Mouse (Mus musculus): ENCODE data around the gene Stxbp5. TPM values are rescaled to one million over a fixed set of nuclear protein-coding genes. Genes with fewer than 3 reads are reported as not detected.
"Not testable (repeated sequence)": the region's sequence is repeated elsewhere in the genome, so short reads cannot be mapped to it uniquely, and the experiment has no call there.

The Stxbp5 gene
- 100 to 1,000 TPM in 2 of 4 experiments, 10 to 100 TPM in 2; 94.0 to 109 (median 100) TPM for total RNA-seq (2022)

DNA sequence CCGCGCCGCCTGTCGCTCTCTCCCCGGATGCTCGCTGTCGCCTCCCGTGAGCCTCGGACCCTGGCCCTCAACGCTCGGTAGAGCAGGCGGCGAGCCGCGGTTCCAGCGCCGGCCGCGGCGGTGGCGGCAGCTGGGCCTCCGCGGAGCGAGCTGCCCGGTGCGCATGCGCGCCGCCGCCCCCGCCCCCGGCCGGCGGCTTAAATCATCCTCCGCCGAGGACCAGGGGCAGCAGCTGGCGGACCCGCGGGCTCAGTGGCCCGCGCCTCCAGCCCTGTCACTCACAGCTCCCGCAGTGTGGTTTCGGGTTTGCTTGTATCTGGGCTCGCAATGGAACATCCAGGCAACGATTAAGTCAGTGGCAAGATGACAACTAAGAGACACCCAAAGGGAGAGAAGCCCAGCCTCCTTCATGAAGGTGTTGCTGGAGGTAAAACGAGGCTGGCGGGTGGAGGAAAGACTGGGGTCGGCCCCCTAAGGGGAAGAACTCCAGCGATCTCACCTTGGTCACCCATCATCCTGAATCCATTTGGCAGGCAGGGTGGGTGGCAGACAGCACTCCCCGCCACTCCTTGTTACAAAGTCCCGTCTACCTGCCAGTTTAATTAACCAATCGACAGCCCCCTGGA is at the start of gene Stxbp5:
Gene Stxbp5 (minus strand): TSS at position 9 of the 626 bp plus-strand sequence.
- DNase-seq (ENCODE audit: low spot score in 2 of 2): peak; percentile 71 to 76

DNA sequence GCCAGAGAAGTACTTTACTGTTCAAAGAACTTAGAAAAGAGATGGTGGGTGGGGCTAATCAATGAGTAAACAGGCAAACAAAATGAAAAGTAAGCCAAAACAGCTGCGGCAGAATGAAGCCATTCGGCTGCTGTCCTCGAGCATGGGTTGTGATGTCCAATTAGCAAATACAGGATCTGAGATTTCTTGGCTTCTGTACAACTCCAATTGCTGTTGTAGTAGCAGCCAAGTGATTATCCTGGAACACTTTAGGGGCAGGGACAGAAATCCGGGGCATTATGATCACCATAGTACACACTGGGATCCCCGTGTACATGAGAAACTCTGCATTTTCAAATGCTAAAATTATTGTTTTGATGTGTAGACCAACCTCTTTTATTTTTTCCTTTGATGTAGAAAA is 11.5 kb upstream of the Stxbp5 start:
- no peak for DNase-seq (ENCODE audit: low spot score in 2 of 2)

DNA sequence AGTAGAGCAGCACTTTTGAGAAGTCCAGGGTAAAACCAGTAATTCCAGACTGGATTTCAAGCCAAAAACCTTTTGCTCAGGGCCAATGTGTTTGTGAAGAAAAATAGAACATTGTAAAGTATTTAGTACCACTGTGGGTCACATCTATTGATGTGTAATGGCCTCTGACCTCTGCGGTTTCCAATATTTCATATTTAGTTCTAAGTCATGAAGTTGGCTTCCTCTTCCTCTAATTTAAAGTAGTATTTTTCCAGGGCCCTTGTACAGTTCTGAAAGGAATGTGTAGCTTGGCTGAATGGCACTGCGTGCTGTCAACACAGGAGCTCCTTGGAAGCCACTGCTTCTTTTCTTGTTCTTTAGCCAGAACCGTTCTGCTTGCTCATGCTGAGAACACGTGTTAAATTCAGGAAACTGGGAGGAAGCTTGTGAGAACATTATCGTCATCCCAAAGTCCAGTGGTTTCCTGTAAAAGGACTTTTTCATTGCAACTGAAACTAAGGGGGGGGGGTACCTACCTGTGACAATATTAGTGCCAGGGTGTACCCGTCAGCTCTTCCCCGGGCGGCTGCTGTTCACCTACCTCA is 7.1 kb upstream of the Stxbp5 start:
- DNase-seq (ENCODE audit: low spot score in 2 of 2): no peak

DNA sequence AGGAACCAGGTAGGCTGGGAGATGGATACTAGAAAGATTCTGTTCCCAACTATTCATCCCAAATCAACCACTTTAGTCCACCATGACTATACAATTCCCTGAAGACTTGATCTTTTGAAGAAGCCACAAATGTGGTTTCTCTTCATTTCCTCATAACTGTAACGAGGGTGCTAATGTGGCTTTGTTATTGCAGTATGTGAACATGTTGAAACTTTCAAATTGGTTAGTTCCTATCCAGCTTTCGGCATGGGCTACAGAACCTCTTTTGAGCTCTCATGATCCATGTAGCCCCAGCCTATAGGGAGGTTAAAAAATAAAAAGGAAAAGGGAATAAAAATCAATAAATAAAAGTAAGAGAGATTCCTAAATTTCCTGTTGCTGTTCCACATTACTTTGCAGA is 6.6 kb upstream of the Stxbp5 start:
- DNase-seq (ENCODE audit: low spot score in 2 of 2): no peak

DNA sequence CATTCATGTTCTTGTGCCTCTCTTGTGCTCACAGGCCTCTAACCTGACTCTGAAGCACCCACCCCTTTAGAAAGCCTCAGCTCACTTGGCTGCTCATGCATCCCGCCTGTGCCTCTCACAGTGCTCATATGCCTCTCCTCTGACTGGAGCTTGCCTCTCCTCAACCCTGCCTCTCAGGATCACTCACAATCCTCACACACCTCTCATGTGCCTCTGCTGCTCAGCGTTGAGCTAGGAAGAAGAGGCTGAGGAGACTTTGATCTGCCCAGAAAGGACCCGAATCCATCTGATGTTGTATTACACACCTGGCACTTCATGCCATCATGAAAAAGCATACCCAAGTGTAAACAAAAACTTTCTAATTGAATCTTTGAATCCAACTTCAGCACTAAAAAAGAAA is 5.3 kb upstream of the Stxbp5 start:
- DNase-seq (ENCODE audit: low spot score in 2 of 2): no peak

DNA sequence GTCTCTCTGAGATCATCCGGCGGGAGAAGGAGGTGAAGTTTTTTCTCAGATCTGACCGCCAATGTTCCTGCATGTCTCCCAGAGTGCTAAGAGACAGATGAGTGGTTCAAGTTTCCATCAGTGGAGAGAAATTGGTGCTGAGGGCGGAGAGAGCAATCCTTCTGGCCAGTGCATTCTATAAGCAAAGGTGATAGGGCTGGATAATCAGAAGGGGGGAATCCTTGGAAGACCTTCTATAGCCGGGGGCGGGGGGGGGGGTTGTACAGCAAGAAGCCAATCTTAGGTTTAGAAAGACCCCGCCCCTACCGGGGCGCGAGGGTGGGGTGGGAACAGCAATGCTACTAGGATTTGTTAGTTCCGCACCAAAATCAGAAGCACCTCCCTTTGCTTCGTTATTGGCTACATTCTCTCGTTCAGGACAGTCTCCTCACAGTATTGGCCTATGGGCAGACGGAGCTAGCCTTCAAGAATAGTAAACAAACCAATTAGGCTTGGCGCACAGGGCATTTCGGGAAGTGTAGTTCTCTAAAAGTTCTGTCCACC is 889 bp upstream of the Stxbp5 start:
- peak; percentile 47 to 92 for DNase-seq (ENCODE audit: low spot score in 2 of 2)

DNA sequence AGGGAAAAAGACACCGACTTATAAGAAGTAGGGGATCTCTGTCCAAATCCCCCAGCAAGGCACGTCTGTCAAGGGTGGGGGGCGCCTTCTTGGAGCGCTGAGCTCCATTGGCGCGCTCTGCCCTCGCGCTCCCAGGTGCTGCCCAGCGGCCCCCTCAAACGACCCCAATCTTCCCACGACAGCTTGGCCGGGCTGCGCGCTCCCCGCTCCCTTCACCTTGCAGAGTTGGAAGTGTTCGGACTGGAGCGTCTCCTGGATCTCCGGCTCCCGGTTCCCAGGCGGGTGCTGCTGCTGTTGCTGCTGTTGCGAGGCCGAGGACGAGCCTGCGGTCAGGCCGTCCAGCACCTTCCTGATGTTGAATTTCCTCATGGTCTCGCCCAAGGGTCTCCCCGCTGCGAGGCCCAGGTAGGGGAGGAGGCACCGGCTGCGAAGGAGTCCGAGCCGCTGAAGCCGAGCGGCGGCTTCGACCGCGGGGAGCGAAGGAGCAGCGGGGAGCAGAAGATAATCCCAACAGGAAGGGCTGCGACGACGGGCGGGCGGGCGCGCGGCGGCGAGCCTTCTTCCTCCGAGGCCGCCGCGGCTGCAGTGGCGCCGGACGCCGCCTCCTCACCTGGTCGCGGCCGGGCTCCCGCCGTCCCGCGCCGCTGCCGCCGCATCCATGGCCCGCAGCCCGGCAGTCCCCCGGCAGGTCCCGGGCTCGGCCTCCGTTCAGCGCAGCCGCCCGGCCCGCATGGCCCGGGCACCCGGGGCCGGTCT is 386 bp downstream of the Stxbp5 start:
- DNase-seq (ENCODE audit: low spot score in 2 of 2): peak; percentile 31 to 47

DNA sequence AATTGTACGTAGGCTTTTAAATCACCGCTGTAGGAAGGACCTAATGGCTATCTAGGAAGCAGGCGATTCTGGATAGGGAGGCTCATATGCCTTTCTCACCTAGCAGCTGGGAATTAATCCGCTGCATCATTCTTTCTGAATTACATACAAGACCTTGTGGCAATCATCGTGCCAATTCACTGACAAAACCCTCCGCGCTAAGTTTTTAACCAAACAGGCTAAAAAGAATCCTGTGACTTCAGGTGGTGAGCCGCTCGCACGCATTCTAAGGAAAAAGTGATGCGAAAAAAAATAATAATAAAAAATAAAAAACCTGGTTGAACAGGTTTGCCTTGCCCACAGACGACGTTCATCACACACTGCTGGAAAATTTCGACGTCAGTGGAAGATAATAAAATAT is 1.1 kb downstream of the Stxbp5 start:
- no peak for DNase-seq (ENCODE audit: low spot score in 2 of 2)

DNA sequence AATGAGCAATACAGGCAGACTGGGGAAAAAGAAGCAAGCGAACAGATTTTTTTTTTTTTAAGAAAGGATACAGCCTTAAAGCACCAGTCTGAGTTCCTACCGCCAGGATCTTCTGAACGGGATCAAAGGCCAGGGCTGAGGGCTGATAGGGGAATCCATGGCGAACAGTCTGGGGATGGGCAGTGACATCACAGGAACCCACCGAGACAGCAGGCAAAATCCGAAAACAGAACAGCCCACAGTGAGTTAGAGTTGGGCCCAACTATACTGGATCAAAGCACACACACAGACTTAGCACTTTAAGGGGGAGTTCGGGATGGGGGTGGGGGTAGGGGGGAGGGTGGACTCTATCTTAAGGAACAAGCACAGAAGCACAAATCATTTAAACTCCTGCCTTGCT is 1.8 kb downstream of the Stxbp5 start:
- DNase-seq (ENCODE audit: low spot score in 2 of 2): no peak

DNA sequence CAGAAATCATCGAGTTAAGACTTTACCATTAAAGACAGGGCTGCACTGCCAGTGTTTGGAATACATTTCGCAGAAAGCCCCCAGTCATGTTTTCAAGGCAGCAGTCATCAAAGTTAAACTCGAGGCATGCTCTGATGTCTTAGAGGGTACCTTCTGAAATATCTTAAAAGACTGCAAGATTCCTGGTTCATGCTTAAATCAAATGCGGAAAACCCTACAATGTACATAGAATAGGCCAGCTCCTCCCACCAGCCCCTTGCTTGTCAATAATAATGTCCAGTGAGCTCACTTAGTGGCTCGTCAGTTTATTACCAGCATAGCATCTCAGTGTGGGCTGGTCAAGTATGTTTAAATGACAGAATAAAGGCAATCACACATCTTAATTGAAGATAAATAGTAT is 3.0 kb downstream of the Stxbp5 start:
- DNase-seq (ENCODE audit: low spot score in 2 of 2): no peak

DNA sequence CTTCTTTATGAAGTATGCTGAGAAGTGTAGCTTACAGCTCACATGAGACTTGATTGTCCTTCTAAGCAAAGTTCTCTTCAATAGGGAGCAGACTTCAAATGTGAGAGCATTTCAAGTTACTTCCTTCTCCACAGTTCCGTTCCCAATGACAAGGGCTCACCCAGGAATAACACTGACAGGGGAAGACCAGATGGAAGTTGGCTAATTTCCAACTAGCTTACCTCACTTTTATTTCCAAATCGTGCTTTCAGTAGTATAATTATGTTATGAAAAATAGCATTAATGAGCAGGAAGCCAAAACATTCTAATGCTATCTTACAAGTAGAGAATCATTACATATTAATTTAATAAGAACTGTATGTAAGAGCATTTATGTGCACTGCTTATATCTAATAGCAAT is 7.3 kb downstream of the Stxbp5 start:
- DNase-seq (ENCODE audit: low spot score in 2 of 2): no peak

DNA sequence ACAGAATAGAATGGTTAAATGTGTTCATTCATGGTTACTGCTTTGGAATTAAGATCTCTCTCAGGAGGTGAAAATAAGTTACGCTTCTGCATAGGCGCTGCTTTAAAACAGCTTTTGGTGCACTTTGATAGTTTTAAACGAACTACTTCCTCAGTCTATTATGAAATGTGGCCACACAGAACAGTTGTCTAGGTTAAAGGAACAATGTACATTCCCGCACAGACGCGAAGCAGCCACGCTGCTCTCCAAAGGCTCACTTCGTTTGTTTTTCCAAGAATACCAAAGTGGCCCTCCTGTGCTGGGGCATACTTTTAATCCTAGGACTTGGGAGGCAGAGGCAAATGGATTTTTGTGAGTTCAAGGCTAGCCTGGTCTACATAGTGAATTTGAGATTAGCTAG is 11.2 kb downstream of the Stxbp5 start:
- DNase-seq (ENCODE audit: low spot score in 2 of 2): no peak

DNA sequence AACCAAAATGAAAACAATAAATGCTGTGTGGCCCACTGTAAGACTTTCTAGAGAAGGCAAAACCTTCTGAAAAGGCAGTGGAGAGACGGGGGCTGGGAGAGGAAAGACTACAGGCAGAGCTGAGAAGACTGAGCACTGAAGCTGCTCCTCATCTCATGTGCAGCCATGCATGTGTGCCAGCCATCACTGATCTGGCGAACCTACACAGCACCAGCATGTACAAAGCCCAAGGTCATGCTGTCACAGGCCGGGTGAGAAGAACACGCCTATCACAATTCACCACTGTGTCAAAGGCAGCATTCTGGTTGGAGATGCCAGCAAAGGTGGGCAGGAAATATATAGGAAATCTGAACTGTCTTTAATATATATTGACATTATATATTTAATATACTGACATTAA is 12.2 kb downstream of the Stxbp5 start:
- DNase-seq (ENCODE audit: low spot score in 2 of 2): no peak

DNA sequence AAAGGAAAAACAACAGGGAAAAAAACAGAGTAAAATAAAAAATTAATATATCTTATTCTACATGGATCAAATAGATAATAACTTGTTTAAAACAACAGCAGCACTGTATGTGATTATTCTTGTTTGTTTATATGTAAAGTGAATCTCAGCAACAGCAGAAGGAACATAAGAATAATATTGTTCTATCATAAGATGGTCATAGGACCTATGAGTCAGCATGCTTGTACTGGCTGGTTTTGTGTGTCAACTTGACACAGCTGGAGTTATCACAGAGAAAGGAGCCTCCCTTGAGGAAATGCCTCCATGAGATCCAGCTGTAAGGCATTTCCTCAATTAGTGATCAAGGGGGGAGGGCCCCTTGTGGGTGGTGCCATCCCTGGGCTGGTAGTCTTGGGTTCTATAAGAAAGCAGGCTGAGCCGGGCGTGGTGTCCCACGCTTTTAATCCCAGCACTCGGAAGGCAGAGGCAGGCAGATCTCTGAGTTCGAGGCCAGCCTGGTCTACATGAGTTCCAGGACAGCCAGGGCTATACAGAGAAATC is 19.0 kb downstream of the Stxbp5 start:
- DNase-seq (ENCODE audit: low spot score in 2 of 2): not testable (repeated sequence)

DNA sequence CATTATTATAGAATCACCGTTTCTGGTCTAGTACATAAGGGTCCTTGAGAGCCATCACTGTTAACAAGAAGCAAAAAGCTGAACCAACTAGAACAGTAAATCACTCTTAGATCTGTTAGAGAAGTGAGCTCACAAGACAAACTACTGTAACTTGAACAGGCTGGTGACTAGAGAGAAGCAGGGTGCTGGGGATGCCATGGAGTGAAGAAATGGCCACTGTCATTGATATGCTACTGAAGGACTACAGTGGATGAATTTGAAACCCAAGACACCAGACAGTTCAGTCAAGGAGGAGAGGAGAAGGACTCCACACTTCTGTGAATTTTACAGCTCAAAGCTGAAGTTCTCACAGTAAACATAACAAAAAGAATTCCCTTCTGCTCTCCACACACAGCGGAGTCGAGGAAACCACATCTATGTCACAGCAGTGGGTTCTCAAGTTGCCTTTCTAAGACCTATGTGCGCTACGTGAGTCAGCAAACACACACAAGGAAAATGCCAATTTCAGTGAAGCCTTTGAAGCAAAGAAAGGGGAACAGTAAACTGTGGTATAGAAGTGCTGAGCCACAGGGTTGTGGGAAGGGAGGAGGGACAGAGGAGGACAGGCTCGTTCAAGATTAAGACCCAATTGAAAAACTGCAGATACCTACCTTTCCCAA is 20.7 kb downstream of the Stxbp5 start:
- no peak for DNase-seq (ENCODE audit: low spot score in 2 of 2)

DNA sequence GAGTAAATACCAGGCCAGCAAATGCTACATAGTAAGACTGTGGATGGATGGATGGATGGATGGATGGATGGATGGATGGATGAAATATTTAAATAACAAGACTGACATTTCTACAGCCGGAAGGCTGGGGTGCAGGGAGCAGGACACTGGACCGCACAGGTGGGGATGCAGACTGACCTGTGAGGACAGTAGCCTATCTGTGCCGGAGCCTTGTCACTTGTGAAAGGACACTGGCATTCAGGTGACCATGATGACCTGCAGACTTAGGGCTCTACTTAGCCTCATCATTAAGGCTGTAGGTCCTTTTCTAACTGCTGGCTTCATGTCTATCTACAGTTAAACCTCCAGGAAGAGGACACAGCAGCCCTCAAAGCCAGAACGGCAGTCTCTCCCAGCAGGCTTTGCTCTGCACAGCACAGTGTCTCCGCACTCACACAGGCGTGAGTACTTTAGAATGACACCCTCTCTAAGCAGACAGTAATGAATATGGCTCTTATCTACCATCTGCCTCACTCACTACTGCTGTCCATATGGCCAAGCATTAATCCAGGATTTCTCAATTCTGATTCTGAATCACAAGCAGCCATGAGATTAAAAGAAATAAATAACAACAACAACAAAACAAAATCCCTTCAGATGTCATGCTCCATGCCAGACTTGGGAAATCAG is 21.9 kb downstream of the Stxbp5 start:
- no peak for DNase-seq (ENCODE audit: low spot score in 2 of 2)

DNA sequence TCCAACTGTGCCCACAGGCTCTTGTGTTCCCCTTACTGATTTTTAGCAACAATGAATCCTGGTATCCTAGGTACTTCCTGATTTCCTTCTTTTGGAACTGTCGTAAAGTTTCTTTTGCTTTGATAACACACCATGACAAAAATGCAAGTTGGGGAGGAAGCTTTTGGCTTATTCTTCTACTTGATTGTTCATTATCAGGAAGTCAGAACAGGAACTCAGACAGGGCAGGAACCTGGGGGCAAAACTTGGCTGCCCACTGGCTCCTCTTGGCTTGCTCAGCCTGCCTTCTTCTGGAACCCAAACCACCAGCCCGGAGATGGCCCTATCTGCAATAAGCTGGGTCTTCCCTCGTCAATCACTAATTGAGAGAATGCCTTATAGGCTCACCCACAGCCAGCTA is 25.0 kb downstream of the Stxbp5 start:
- no peak for DNase-seq (ENCODE audit: low spot score in 2 of 2)

DNA sequence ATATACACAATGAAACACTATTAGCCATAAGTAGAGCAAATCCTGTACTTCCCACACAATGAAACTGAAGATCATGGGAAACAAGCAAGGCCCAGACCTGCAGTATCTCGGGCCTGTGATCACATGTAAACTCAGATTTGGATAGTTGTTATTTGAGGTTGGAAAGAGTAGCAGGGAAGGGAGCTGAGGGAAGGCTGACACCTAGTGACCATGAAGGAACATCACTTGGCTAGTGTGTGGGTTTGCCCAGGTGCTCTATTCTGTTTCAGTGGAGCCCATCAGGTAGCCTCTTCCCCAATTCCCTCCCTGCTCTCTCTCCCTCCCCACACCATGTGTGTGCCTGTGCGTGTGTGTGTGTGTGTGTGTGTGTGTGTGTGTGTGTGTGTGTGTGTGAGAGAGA is 28.7 kb downstream of the Stxbp5 start:
- DNase-seq (ENCODE audit: low spot score in 2 of 2): no peak

DNA sequence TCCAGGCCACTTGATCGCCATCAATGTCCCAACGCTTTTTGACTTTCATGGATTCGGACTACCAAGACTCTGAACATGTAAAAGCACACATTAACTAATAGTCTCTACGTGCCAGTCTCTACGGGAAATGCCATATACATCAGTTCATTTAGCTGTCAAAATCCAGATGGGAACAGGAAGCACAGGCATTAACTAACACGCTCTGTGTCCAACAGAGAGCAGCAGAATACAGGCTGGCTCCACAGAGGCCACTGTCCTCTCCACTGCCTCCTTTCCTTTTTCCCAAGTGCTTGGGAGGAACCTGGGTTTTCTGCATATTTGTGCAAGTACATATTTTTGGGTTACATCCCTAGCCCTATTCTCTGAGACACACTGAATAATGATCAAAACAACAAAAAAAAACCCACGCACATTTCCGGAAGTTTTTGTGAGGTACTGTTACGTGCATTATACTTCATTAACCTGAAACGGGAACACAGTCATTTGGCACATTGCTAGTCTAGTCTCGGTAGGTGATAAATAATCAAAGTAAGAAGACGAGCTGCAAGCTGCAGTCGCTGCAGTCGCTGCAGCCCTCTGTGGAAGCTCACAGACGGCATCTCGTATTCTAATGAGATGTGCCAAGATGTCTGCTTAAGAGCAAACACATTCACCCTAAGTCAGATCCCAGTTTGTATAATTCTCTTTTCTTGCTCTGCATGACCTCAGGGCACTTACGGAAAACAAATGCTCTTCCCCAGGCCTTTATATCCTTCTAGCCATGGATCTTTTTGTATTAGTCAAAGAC is 33.9 kb downstream of the Stxbp5 start:
- no peak for DNase-seq (ENCODE audit: low spot score in 2 of 2)

DNA sequence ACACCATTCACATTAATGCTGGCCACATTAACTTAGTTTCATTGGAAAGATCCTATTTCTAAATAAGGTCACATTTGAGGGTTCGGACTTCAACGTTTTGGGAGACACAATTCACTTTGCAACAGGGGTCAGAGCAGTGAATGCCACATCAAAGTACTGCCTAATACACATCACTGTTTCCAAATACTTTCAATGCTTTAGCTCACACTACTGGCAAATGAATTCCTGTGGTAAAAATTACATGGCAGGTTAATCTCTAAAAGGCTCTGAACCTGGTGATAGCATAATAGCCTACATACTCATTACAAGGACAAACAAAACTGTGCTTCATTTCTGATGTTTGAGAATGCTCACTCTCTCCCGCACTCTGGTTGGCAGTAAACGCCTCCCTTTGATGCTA is 40.9 kb downstream of the Stxbp5 start:
- no peak for DNase-seq (ENCODE audit: low spot score in 2 of 2)

Measured in left cerebral cortex, adult 8-10 months (tissue).